Mouse (Mus musculus) lung, adult 2 months (tissue): ENCODE data around the gene Fggy.

Experiments used
- CTCF ChIP-seq: fragments of 200-500 bp; IDR thresholded peaks from 2 replicates; pipeline ENCODE4 v1.5.1; 2011; ENCODE audit warnings: mild to moderate bottlenecking, low read length, control low read depth; ENCODE audit not compliant: insufficient read depth
- POLR2A ChIP-seq: fragments of 200-500 bp; IDR thresholded peaks from 2 replicates; pipeline ENCODE4 v1.6.1; 2011; ENCODE audit warnings: low read depth, mild to moderate bottlenecking, control low read depth, low read length, borderline replicate concordance; ENCODE audit errors: extremely low read depth

DNA sequence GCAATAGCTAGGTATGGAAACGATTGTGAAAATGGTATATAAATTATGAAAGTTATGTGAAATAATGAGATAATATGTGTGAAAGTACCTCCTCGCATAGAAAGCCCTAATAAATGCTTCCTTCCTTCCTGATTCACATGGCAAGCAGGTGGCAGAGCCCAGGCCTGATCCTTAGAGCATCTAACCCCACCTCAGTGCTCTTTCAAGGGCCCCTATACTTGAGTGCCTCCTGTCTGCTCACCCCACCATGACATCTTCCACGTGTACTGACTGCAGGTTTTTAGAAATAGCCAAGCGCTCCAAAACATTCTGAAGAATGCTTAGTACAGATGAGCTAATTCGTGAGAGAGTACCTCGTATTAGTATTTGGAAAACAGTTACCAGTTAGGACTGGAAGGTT is 311.0 kb downstream of the Fggy start:
- TF ChIP-seq POLR2A (no peak), CTCF (no peak)
